Mouse (Mus musculus) limb, embryonic 10.5 days (tissue): ENCODE data around the gene Ppt2. TPM values are rescaled to one million over a fixed set of nuclear protein-coding genes. Genes with fewer than 3 reads are reported as not detected.
A peak's percentile ranks its signal among the peaks of the same experiment; 100 is the strongest.

ENCODE experiments used
- DNase-seq: peaks from one replicate; pipeline ENCODE4 v3.0.0-alpha.2; 2017; ENCODE audit warnings: low spot score
- H3K27ac ChIP-seq: fragments of 300-500 bp; sonication (generic); 2 replicates; pipeline ENCODE4 v1.5.1; 2016; ENCODE audit warnings: mild to moderate bottlenecking
- H3K27me3 ChIP-seq: fragments of 300-500 bp; sonication (generic); 2 replicates; pipeline ENCODE4 v1.6.1; 2016; ENCODE audit warnings: low read depth, mild to moderate bottlenecking; ENCODE audit not compliant: poor library complexity, severe bottlenecking
- H3K36me3 ChIP-seq: fragments of 300-500 bp; sonication (generic); 2 replicates; pipeline ENCODE4 v1.6.1; 2016; ENCODE audit warnings: mild to moderate bottlenecking, moderate library complexity
- H3K4me1 ChIP-seq: fragments of 300-500 bp; sonication (generic); 2 replicates; pipeline ENCODE4 v1.6.1; 2016
- H3K4me3 ChIP-seq: fragments of 300-500 bp; sonication (generic); 2 replicates; pipeline ENCODE4 v1.5.1; 2016; ENCODE audit warnings: mild to moderate bottlenecking, moderate library complexity
- H3K9me3 ChIP-seq: fragments of 300-500 bp; sonication (generic); replicated peaks from 2 replicates; pipeline ENCODE4 v1.6.1; 2016; ENCODE audit warnings: mild to moderate bottlenecking
- WGBS: fragments of 180-500 bp; shearing (Covaris S2); methylation state at CpG from one replicate; pipeline ENCODE4 v1.1.7; 2016; 5-methylcytosine and 5-hydroxymethylcytosine counted together
- polyA plus RNA-seq: library from polyadenylated mRNA; unstranded; fragments of >200 nt; fragmentation: Nextera tagmentation; extraction: Ambion mirVana; gene quantifications from 2 replicates; pipeline ENCODE4 v1.2.1, GENCODE M21; 2016

The Ppt2 gene
- polyA plus RNA-seq, 1 experiment from 2014 or later, result 21.0 TPM

GRCm38 (mm10) chr17:34652985-34653384, 24.7 kb upstream of the Ppt2 start:
- Histone ChIP-seq H3K36me3 (peaks cover 75% of the 10 kb centered on the region), H3K4me3 (no peak overlapping the region), H3K9me3 (no peaks in the 10 kb centered on the region), H3K27me3 (no peaks in the 10 kb centered on the region), H3K27ac (no peak overlapping the region), H3K4me1 (peaks cover 34% of the 10 kb centered on the region)
- 90% methylated on average over 8 of the region's 8 CpGs for WGBS
- no peak for DNase-seq

GRCm38 (mm10) chr17:34652546-34652945, 24.2 kb upstream of the Ppt2 start:
- Histone ChIP-seq H3K4me1 (peaks cover 37% of the 10 kb centered on the region), H3K27ac (no peak overlapping the region), H3K4me3 (no peak overlapping the region), H3K36me3 (peaks cover 75% of the 10 kb centered on the region), H3K9me3 (no peaks in the 10 kb centered on the region), H3K27me3 (no peaks in the 10 kb centered on the region)
- WGBS, result 93% methylated on average over 10 of the region's 10 CpGs
- no peak for DNase-seq

- no peak for DNase-seq
- H3K27ac ChIP-seq, result no peak overlapping the region
- no peak overlapping the region for H3K4me3 ChIP-seq
- H3K27me3 ChIP-seq, result no peaks in the 10 kb centered on the region
- H3K36me3 ChIP-seq, result peaks cover 75% of the 10 kb centered on the region
- WGBS, result 54% methylated on average over 19 of the region's 19 CpGs
- peaks cover 29% of the 10 kb centered on the region for H3K4me1 ChIP-seq
- H3K9me3 ChIP-seq, result no peaks in the 10 kb centered on the region
These were observed 23.4 kb upstream of the Ppt2 start for GRCm38 (mm10) chr17:34651507-34652221.

GRCm38 (mm10) chr17:34650781-34651180, 22.5 kb upstream of the Ppt2 start:
- Histone ChIP-seq H3K4me3 (0 out of 2 replicates have a peak overlapping the region, but pooled peaks have one; percentile 3), H3K4me1 (peaks cover 28% of the 10 kb centered on the region), H3K36me3 (peaks cover 78% of the 10 kb centered on the region), H3K9me3 (no peaks in the 10 kb centered on the region), H3K27me3 (no peaks in the 10 kb centered on the region), H3K27ac (no peak overlapping the region)
- no peak for DNase-seq
- 96% methylated on average over 14 of the region's 14 CpGs for WGBS

- Histone ChIP-seq H3K4me1 (peaks cover 31% of the 10 kb centered on the region), H3K9me3 (no peaks in the 10 kb centered on the region), H3K27ac (no peak overlapping the region), H3K27me3 (no peaks in the 10 kb centered on the region), H3K36me3 (peaks cover 70% of the 10 kb centered on the region), H3K4me3 (no peak overlapping the region)
- no peak for DNase-seq
- WGBS, result 92% methylated on average over 18 of the region's 18 CpGs
These were observed 21.0 kb upstream of the Ppt2 start for GRCm38 (mm10) chr17:34649106-34649864.

- Histone ChIP-seq H3K27me3 (no peaks in the 10 kb centered on the region), H3K4me1 (peaks cover 31% of the 10 kb centered on the region), H3K9me3 (no peaks in the 10 kb centered on the region), H3K4me3 (peak overlapping the region; percentile 88), H3K36me3 (peaks cover 60% of the 10 kb centered on the region), H3K27ac (no peak overlapping the region)
- 86% methylated on average over 16 of the region's 16 CpGs for WGBS
- no peak for DNase-seq
These were observed 20.0 kb upstream of the Ppt2 start for GRCm38 (mm10) chr17:34648141-34648890.

GRCm38 (mm10) chr17:34646906-34647787, 18.8 kb upstream of the Ppt2 start, which contains the start of gene Atf6b:
Gene Atf6b (plus strand): TSS chr17:34647146.
- peak; percentile 93 for DNase-seq
- Histone ChIP-seq H3K27me3 (no peaks in the 10 kb centered on the region), H3K4me3 (peak within 1 kb of the TSS; percentile 88), H3K27ac (peak within 1 kb of the TSS; percentile 91), H3K9me3 (no peaks in the 10 kb centered on the region), H3K4me1 (peaks cover 31% of the 10 kb centered on the region), H3K36me3 (peaks cover 48% of the 10 kb centered on the region)
- 1% methylated on average over 66 of the region's 66 CpGs for WGBS

- Histone ChIP-seq H3K4me3 (peak overlapping the region; percentile 88), H3K4me1 (peaks cover 37% of the 10 kb centered on the region), H3K27ac (no peak overlapping the region), H3K9me3 (no peaks in the 10 kb centered on the region), H3K36me3 (peaks cover 36% of the 10 kb centered on the region), H3K27me3 (no peaks in the 10 kb centered on the region)
- no peak for DNase-seq
- WGBS, result 88% methylated on average over 30 of the region's 30 CpGs
These were observed 17.7 kb upstream of the Ppt2 start for GRCm38 (mm10) chr17:34645831-34646511.

GRCm38 (mm10) chr17:34645256-34645829, 17.0 kb upstream of the Ppt2 start:
- no peak for DNase-seq
- H3K36me3 ChIP-seq, result peaks cover 30% of the 10 kb centered on the region
- H3K27me3 ChIP-seq, result no peaks in the 10 kb centered on the region
- H3K9me3 ChIP-seq, result no peaks in the 10 kb centered on the region
- H3K4me3 ChIP-seq, result peak overlapping the region; percentile 88
- peaks cover 43% of the 10 kb centered on the region for H3K4me1 ChIP-seq
- peak overlapping the region; percentile 70; the same call in 1 of the 2 replicates for H3K27ac ChIP-seq
- 43% methylated on average over 10 of the region's 10 CpGs for WGBS

- Histone ChIP-seq H3K4me1 (peaks cover 43% of the 10 kb centered on the region), H3K4me3 (peak within 1 kb of the TSS; percentile 88), H3K27me3 (no peaks in the 10 kb centered on the region), H3K36me3 (peaks cover 23% of the 10 kb centered on the region), H3K9me3 (no peaks in the 10 kb centered on the region), H3K27ac (peak within 1 kb of the TSS; percentile 70; the same call in 1 of the 2 replicates)
- peak; percentile 91 for DNase-seq
- WGBS, result 1% methylated on average over 16 of the region's 16 CpGs
These were observed 16.3 kb upstream of the Ppt2 start, which contains the start of gene Fkbpl for GRCm38 (mm10) chr17:34644608-34645007. Gene Fkbpl (plus strand): TSS chr17:34644764.

GRCm38 (mm10) chr17:34643944-34644343, 15.6 kb upstream of the Ppt2 start:
- Histone ChIP-seq H3K4me3 (peak overlapping the region; percentile 88; the same call in 1 of the 2 replicates), H3K4me1 (peaks cover 43% of the 10 kb centered on the region), H3K36me3 (peaks cover 16% of the 10 kb centered on the region), H3K27me3 (no peaks in the 10 kb centered on the region), H3K27ac (no peak overlapping the region), H3K9me3 (no peaks in the 10 kb centered on the region)
- no peak for DNase-seq
- WGBS, result 85% methylated on average over 10 of the region's 10 CpGs
